Mouse (Mus musculus): Measurements from ENCODE around the gene Tigd3. TPM values are rescaled to one million over a fixed set of nuclear protein-coding genes. Genes with fewer than 3 reads are reported as not detected.

Gene Tigd3
- total RNA-seq (2023): 1 to 10 TPM; 1.1 to 1.6 TPM

DNA sequence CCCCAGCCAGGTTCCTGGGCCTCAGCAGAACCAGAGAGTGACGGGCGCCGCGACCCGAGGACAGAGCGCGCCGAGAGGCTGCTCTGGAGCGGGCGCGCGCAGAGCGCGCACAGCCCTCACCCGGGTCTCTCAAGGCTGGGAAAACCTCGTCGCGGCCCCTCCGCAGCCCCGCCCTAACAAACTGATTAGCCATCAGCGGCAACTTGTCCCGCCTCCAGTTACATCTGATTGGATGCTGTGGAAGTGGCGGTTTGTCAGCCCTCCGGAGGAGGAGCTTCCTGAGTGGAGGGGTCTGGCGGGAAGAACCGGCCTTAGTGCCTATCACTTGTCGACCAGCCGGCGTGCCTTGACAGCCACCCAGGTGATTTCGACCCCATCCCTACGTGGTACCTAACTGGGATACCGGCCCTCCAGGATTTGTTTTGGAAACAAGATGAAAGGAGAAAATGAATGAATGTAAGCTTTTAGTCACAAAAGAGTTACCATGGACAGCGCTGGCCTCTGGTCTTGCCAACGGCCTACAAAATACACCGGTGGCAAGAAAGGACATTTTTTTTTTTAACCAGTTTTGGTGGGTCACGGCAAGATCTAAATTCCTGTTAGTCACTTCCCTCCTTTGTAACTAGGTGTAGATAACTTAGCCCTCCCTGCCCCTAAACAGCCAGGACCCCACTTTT lies at the start of gene Tigd3:
Tigd3 (minus strand) TSS at position 148 of the 677 bp plus-strand sequence.

DNA sequence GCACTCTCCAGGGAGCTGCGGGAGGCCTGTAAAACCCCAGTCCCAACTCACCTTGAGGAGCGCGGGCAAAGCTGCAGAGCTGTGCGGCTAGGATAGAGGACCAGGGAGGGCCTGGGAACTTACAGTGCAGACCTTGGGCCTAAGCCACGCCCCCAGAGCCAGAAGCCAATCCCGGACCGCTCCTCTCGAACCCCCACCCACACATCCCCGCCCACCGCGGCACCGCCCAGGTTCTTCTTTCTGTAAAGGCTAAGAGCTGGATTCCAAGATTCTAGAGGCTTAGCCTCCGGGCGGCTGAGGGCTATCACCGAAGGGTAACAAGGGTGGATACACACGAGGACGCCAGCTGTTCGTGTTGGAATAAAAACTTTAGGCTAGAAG lies 30.8 kb upstream of the Tigd3 start, which contains the start of gene Cdc42ep2:
Cdc42ep2 (minus strand) TSS at position 104 of the 381 bp plus-strand sequence.

DNA sequence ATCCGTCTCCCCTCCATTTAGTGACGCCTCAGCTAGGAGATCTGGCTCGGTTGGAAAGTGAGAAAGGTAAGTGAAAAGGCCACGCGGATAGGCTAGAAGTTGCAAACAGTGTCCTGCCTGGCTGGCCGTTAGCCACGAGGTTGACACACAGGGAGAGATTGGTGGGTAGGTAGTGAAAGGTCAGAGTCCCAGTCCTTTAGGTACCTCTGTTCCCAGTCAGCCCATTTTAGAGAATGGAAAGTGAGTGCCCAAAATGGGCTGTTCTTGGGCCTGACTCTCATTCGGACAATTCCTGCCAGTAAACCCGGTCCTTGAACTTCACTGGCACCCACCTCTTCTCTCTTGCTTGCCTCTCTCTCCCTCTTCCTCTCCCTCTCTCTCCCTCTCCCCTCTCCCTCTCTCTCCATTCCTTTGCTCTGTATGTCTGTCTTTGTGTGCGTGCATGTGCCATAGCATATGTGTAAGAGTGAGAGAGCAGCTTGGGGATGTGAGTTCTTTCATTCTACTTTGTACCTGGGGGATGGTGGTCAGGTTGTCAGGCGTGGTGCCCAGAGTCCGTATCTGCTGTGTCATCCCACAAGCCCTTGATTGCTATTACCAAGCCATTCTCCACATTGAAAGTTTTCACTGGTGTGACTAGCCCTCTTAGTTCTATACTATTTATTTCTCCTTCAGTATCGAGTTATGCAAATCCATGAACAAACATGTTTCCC lies 19.2 kb upstream of the Tigd3 start, which contains the start of gene Dpf2:
Dpf2 (minus strand) TSS at position 4 of the 713 bp plus-strand sequence.

DNA sequence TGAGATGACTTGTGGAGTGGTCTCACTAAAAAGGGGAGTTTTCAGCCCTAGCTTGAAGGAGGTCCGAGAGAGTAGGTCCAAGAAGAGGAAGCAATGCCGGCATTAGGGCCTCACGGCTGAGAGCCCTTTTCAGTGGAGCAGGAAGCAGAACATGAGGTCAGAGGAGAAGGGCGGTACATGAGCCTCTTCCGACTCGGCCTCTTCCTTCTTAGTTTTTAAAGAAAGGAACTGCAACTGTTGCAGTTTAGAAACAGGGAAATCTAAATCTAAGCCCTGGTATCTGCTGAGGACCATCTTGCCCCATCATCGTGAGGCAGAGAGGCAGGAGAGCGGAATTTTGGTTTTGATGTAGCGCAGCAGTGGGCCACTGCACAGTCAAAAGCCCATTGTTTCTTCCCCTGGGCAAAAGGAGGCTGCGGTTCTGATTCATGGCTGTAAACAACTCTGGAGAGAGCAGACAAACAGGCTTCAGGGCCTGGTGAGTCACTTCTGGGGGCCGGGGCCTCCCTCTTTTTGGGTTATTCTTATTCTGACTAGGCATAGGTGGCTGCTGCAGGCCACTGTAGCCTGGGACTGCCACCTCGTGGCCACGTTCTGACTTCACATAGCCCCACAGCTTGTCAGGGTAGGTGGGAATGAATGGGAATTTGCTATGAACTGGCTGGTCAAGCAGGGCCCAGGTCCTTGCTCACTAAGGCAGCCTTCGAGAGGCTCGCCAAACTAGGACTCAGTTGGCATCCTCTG lies 16.2 kb downstream of the Tigd3 start, which contains the start of gene Slc25a45:
Slc25a45 (plus strand) TSS at position 191 of the 744 bp plus-strand sequence.

DNA sequence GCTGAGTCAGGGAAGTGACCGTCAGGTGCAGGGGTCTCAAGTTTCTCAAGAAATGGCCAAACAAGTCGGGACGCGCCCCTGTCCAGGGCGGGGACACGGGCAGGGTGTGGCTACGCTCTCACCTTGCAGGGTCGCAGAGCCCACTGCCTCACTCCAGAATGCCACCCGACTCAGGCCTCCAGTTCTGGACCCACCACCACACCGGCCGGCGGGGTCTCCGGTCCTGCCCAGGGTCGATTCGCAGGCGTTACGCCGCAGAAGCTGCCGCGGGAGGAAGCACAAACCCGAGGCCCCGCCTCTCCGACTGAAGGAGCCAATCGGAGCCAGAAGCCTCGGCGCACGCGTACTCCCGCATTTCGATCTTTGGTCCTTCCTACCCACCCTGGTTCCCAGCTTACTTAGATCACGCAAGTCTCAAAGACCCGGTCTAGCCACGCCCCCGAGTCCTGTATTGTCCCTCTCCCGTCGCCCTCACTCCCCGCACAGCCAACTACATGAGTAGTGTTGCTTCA lies 18.9 kb downstream of the Tigd3 start, which contains the start of gene Frmd8:
Frmd8 (minus strand) TSS at position 306 of the 512 bp plus-strand sequence.

Other genes starting within 250 kb of the Tigd3 start
- 100 to 1,000 TPM; 153 to 157 TPM for gene Sipa1, start 230.4 kb downstream of the Tigd3 start, total RNA-seq (2023)
- 100 to 1,000 TPM; 113 to 114 TPM for gene Map3k11, start 205.4 kb downstream of the Tigd3 start, total RNA-seq (2023)
- 100 to 1,000 TPM; 112 to 131 TPM for gene Pcnx3, start 205.2 kb downstream of the Tigd3 start, total RNA-seq (2023)
- not detected for gene Kcnk7, start 189.8 kb downstream of the Tigd3 start, total RNA-seq (2023)
- gene Ehbp1l1, start 167.8 kb downstream of the Tigd3 start, total RNA-seq (2023): 100 to 1,000 TPM; 236 to 244 TPM
- gene Fam89b, start 164.5 kb downstream of the Tigd3 start, total RNA-seq (2023): 100 to 1,000 TPM in 1 of 2 experiments, 10 to 100 TPM in 1; 98.8 to 107 TPM
- gene Ltbp3, start 153.2 kb downstream of the Tigd3 start, total RNA-seq (2023): 1 to 10 TPM; 3.8 to 5.4 TPM
- gene Scyl1, start 122.7 kb downstream of the Tigd3 start, total RNA-seq (2023): 100 to 1,000 TPM in 1 of 2 experiments, 10 to 100 TPM in 1; 92.2 to 100 TPM
- 10 to 100 TPM; 80.4 to 88.1 TPM for gene Frmd8, start 18.9 kb downstream of the Tigd3 start, total RNA-seq (2023)
- 10 to 100 TPM; 77.6 to 84.5 TPM for gene Slc25a45, start 16.3 kb downstream of the Tigd3 start, total RNA-seq (2023)
- gene Dpf2, start 18.9 kb upstream of the Tigd3 start, total RNA-seq (2023): 100 to 1,000 TPM; 131 to 160 TPM
- 10 to 100 TPM; 40.3 to 51.9 TPM for gene Cdc42ep2, start 30.7 kb upstream of the Tigd3 start, total RNA-seq (2023)
- 10 to 100 TPM; 29.1 to 38.4 TPM for gene Pola2, start 70.1 kb upstream of the Tigd3 start, total RNA-seq (2023)
- gene Slc22a20, start 92.0 kb upstream of the Tigd3 start, total RNA-seq (2023): not detected
- 10 to 100 TPM; 64.1 to 69.8 TPM for gene Capn1, start 121.7 kb upstream of the Tigd3 start, total RNA-seq (2023)
- 10 to 100 TPM; 56.0 to 57.8 TPM for gene Syvn1, start 152.4 kb upstream of the Tigd3 start, total RNA-seq (2023)
- gene Mrpl49, start 163.6 kb upstream of the Tigd3 start, total RNA-seq (2023): 10 to 100 TPM; 15.0 to 15.8 TPM
- 1,000 to 10,000 TPM; 2,789 to 3,006 TPM for gene Fau, start 163.7 kb upstream of the Tigd3 start, total RNA-seq (2023)
- gene Znhit2, start 167.0 kb upstream of the Tigd3 start, total RNA-seq (2023): 10 to 100 TPM; 13.9 to 14.4 TPM
- 10 to 100 TPM; 16.3 to 21.0 TPM for gene Tm7sf2, start 174.2 kb upstream of the Tigd3 start, total RNA-seq (2023)
- 100 to 1,000 TPM; 118 to 121 TPM for gene Vps51, start 183.1 kb upstream of the Tigd3 start, total RNA-seq (2023)
- not detected for gene Tmem262, start 185.9 kb upstream of the Tigd3 start, total RNA-seq (2023)
- 1 to 10 TPM in 1 of 2 experiments, not detected in 1; 1.5 TPM for gene Gm28374, start 188.1 kb upstream of the Tigd3 start, total RNA-seq (2023)
- 10 to 100 TPM; 43.3 to 45.6 TPM for gene Zfpl1, start 190.8 kb upstream of the Tigd3 start, total RNA-seq (2023)
- 1 to 10 TPM in 1 of 2 experiments, under 1 TPM in 1; 0.85 to 1.2 TPM for gene Cdca5, start 190.8 kb upstream of the Tigd3 start, total RNA-seq (2023)
- gene AC131692.1, start 200.3 kb upstream of the Tigd3 start, total RNA-seq (2023): 1 to 10 TPM in 1 of 2 experiments, not detected in 1; 1.2 TPM
- not detected for gene Naaladl1, start 211.6 kb upstream of the Tigd3 start, total RNA-seq (2023)
- gene Sac3d1, start 224.5 kb upstream of the Tigd3 start, total RNA-seq (2023): 10 to 100 TPM; 10.7 to 11.4 TPM
- gene Snx15, start 234.2 kb upstream of the Tigd3 start, total RNA-seq (2023): 10 to 100 TPM; 18.9 to 20.3 TPM
- 1 to 10 TPM; 4.1 to 9.4 TPM for gene Batf2, start 246.8 kb upstream of the Tigd3 start, total RNA-seq (2023)
- 10 to 100 TPM; 16.4 to 17.6 TPM for gene Arl2, start 247.4 kb upstream of the Tigd3 start, total RNA-seq (2023)